17 mouse cellular contexts compared by ENCODE assay signal in genomic region chr12:31983238-31983637, GRCm38 (mm10). TPM values are rescaled to one million over a fixed set of nuclear protein-coding genes. Genes with fewer than 3 reads are reported as not detected.
A peak's percentile ranks its signal among the peaks of the same experiment; 100 is the strongest.
DNase-seq lines count a peak whose midpoint lies in the region; ATAC-seq lines count a peak whose summit lies in the region.
"Had no signal": no experiment of that assay in that cellular context is flagged by ENCODE, and none has a peak within 500 bp of the region (broad histone marks: within the 10 kb centered on the region; RNA-seq: fewer than 3 reads in every experiment).

No protein-coding gene starts in this region.

- H3K4me1 ChIP-seq in hindbrain, embryonic 16.5 days (ENCODE audit: control insufficient read depth, insufficient read depth, low read depth, low read length), result peaks cover 3% of the 10 kb centered on the region
- peaks cover 14% of the 10 kb centered on the region; the same call in 1 of the 2 replicates for H3K4me1 ChIP-seq in hindbrain, embryonic 14.5 days (replicated peaks; ENCODE audit: control insufficient read depth, insufficient read depth, low read length)
- H3K4me1 ChIP-seq in neural tube, embryonic 13.5 days (replicated peaks), result peaks cover 5% of the 10 kb centered on the region; the same call in 1 of the 2 replicates

- 43% methylated on average over 7 of the region's 7 CpGs for WGBS in hindbrain, embryonic 16.5 days
- 48% methylated on average over 7 of the region's 7 CpGs for WGBS in hindbrain, embryonic 14.5 days
- WGBS in neural tube, embryonic 13.5 days, result 51% methylated on average over 7 of the region's 7 CpGs

- H3K4me3 ChIP-seq in hindbrain, embryonic 16.5 days (ENCODE audit: low read length), result no peak overlapping the region
- H3K4me3 ChIP-seq in hindbrain, embryonic 14.5 days (replicated peaks; ENCODE audit: low read length), result no peak overlapping the region
- H3K4me3 ChIP-seq in neural tube, embryonic 13.5 days, result no peak overlapping the region
- H3K4me3 ChIP-seq: embryonic facial prominence, embryonic 15.5 days; heart, embryonic 13.5 days; kidney, embryonic 15.5 days; limb, embryonic 15.5 days had no signal

- no peaks in the 10 kb centered on the region for H3K27me3 ChIP-seq in hindbrain, embryonic 16.5 days (replicated peaks; ENCODE audit: control insufficient read depth, insufficient read depth, low read length)
- H3K27me3 ChIP-seq in hindbrain, embryonic 14.5 days (ENCODE audit: control insufficient read depth, insufficient read depth, low read length), result no peaks in the 10 kb centered on the region
- no peaks in the 10 kb centered on the region for H3K27me3 ChIP-seq in neural tube, embryonic 13.5 days
- H3K27me3 ChIP-seq: embryonic facial prominence, embryonic 15.5 days; kidney, embryonic 15.5 days; limb, embryonic 15.5 days had no signal

- no peak overlapping the region for H3K27ac ChIP-seq in hindbrain, embryonic 16.5 days (ENCODE audit: low read depth, low read length)
- no peak overlapping the region for H3K27ac ChIP-seq in hindbrain, embryonic 14.5 days
- no peak overlapping the region for H3K27ac ChIP-seq in neural tube, embryonic 13.5 days (replicated peaks)
- H3K27ac ChIP-seq: embryonic facial prominence, embryonic 15.5 days; heart, embryonic 13.5 days; kidney, embryonic 15.5 days; limb, embryonic 15.5 days; stomach, postnatal 0 days had no signal

- no peak overlapping the region for H3K9ac ChIP-seq in hindbrain, embryonic 16.5 days (ENCODE audit: low read depth, low read length)
- H3K9ac ChIP-seq in hindbrain, embryonic 14.5 days, result no peak overlapping the region
- no peak overlapping the region for H3K9ac ChIP-seq in neural tube, embryonic 13.5 days
- H3K9ac ChIP-seq: embryonic facial prominence, embryonic 15.5 days; heart, embryonic 13.5 days; kidney, embryonic 15.5 days; limb, embryonic 15.5 days; lung, embryonic 14.5 days had no signal

- no peak for DNase-seq in hindbrain, embryonic 14.5 days (ENCODE audit: low spot score)
- no peak for DNase-seq in neural tube, embryonic 10.5 days (ENCODE audit: extremely low spot score, low spot score)
- DNase-seq in cerebellum, postnatal 10 days, result peak; percentile 90 to 92
- no peak for DNase-seq in adrenal gland, postnatal 25 days
- DNase-seq in urinary bladder, postnatal 4 days (ENCODE audit: low spot score in 2 of 2), result no peak
- no peak for DNase-seq in yolk sac, embryonic 10.5 days (ENCODE audit: low spot score)
- DNase-seq: gastrocnemius, postnatal 36 days; heart, postnatal 4 days; lung, embryonic 14.5 days; thymus, postnatal 14 days had no signal

- H3K36me3 ChIP-seq in hindbrain, embryonic 16.5 days (ENCODE audit: control insufficient read depth, insufficient read depth, low read length), result 0 out of 2 replicates have a peak, but pooled peaks cover 4% of the 10 kb centered on the region
- H3K36me3 ChIP-seq in hindbrain, embryonic 14.5 days (replicated peaks; ENCODE audit: control insufficient read depth, insufficient read depth), result peaks cover 11% of the 10 kb centered on the region; the same call in 1 of the 2 replicates
- 0 out of 2 replicates have a peak, but pooled peaks cover 7% of the 10 kb centered on the region for H3K36me3 ChIP-seq in neural tube, embryonic 13.5 days
- H3K36me3 ChIP-seq: embryonic facial prominence, embryonic 15.5 days; heart, embryonic 13.5 days; kidney, embryonic 15.5 days; limb, embryonic 15.5 days had no signal

- ATAC-seq in hindbrain, embryonic 16.5 days, result peak; percentile 26; the same call in 1 of the 2 replicates
- ATAC-seq in hindbrain, embryonic 14.5 days (ENCODE audit: low FRiP score), result no peak
- ATAC-seq in neural tube, embryonic 13.5 days (ENCODE audit: low read depth), result peak; percentile 22; the same call in 1 of the 2 replicates

- no peaks in the 10 kb centered on the region for H3K9me3 ChIP-seq in hindbrain, embryonic 16.5 days (ENCODE audit: control insufficient read depth, low read length)
- no peaks in the 10 kb centered on the region for H3K9me3 ChIP-seq in hindbrain, embryonic 14.5 days (ENCODE audit: control insufficient read depth, low read length)
- no peaks in the 10 kb centered on the region for H3K9me3 ChIP-seq in neural tube, embryonic 13.5 days
- H3K9me3 ChIP-seq: embryonic facial prominence, embryonic 15.5 days; heart, embryonic 13.5 days; kidney, embryonic 15.5 days; limb, embryonic 15.5 days had no signal

- no peak overlapping the region for H3K4me2 ChIP-seq in hindbrain, embryonic 16.5 days (ENCODE audit: low read length)
- no peak overlapping the region for H3K4me2 ChIP-seq in hindbrain, embryonic 14.5 days (replicated peaks)
- no peak overlapping the region for H3K4me2 ChIP-seq in neural tube, embryonic 13.5 days
- H3K4me2 ChIP-seq: embryonic facial prominence, embryonic 15.5 days; heart, embryonic 13.5 days; kidney, embryonic 15.5 days; limb, embryonic 15.5 days; lung, embryonic 14.5 days had no signal

RNA-seq across cellular contexts. Expression of gene Hbp1, which starts 32.9 kb away (rescaled TPM):
- 39.1 and 44.7 TPM in 2 replicates for polyA plus RNA-seq in hindbrain, embryonic 16.5 days (2015; fragmentation: Nextera tagmentation; extraction: Ambion mirVana)
- 49.0 and 51.5 TPM in 2 replicates for polyA plus RNA-seq in hindbrain, embryonic 14.5 days (2014; fragmentation: Nextera tagmentation; extraction: Ambion mirVana)
- 72.0 and 77.2 TPM in 2 replicates for polyA plus RNA-seq in neural tube, embryonic 13.5 days (2015; fragmentation: Nextera tagmentation; extraction: Ambion mirVana)
- total RNA-seq in adrenal gland, postnatal 25 days (2021), result 121 and 130 TPM in 2 replicates

Comparison
In these comparisons a context has a peak if more than half of its experiments do, and no peak if none do; other contexts are left out.
1. DNase-seq: peak in cerebellum, postnatal 10 days (2 of 2); none in hindbrain, embryonic 14.5 days (single experiment), neural tube, embryonic 10.5 days (single experiment), adrenal gland, postnatal 25 days (single experiment), urinary bladder, postnatal 4 days (0 of 2) and yolk sac, embryonic 10.5 days (single experiment).